Mouse (Mus musculus) ovary, postnatal 36 days (tissue): ENCODE data around the gene Cts6.
"Not testable (repeated sequence)": the region's sequence is repeated elsewhere in the genome, so short reads cannot be mapped to it uniquely, and the experiment has no call there.

Experiments
- DNase-seq: peaks from one replicate; pipeline ENCODE4 v3.0.0; 2022; ENCODE audit warnings: low spot score, mixed read lengths

The Cts6 gene

GRCm38 (mm10) chr13:61203310-61203709, at the start of gene Cts6:
TSS of gene Cts6 (minus strand) at chr13:61203410.
- no peak for DNase-seq

GRCm38 (mm10) chr13:61241076-61241947, 38.1 kb upstream of the Cts6 start:
- peak; percentile 16 for DNase-seq

GRCm38 (mm10) chr13:61185151-61185933, 17.9 kb downstream of the Cts6 start:
- not testable (repeated sequence) for DNase-seq

GRCm38 (mm10) chr13:61164622-61165021, 38.6 kb downstream of the Cts6 start:
- no peak for DNase-seq

GRCm38 (mm10) chr13:61164156-61164555, 39.1 kb downstream of the Cts6 start, which contains the start of gene Ctsr:
TSS of gene Ctsr (minus strand) at chr13:61164256.
- DNase-seq: no peak
